ENCODE assay signal across 8 mouse cellular contexts in the genomic region with DNA sequence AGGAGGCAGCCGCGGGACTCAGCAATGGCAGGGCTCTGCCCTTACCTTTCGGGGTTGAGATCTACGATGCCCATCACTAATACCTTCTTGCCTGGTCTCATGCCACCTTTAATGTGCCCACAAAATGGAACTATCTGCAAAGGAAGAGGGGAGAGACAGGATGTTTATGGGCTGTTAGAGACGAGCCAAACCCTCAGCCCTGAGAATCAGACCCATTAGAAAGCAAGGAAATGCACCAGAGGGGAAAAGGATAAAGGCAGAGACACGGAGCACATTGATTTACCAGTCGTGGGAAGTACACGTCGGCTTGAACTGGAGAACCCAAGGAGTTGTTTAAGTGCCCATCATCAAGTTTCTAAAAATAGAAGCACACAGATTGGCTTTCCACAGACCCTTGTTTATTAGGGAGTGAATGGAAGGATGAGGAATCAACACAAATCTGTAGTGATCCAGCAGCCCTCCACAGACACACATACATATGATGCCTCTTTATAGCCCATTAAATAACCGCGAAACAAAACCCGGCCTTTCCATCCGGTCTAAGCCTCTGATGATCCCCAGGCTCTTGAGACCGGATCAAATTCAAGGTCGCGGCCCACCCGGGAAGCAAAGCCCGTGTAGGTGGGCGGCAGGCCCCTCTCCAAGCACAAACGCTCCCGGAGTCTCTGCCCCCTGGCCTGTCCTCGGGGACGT. TPM values are rescaled to one million over a fixed set of nuclear protein-coding genes. Genes with fewer than 3 reads are reported as not detected.
DNase-seq lines count a peak whose midpoint lies in the region; ATAC-seq and TF ChIP-seq lines count a peak whose summit lies in the region.

No protein-coding gene starts in this region.

- peak; percentile 7 for DNase-seq in adrenal gland, postnatal 14 days
- no peak for DNase-seq in adrenal gland, adult 8-10 months
- no peak for DNase-seq in testis, postnatal 10 days (ENCODE audit: low spot score)
- DNase-seq in neural tube, embryonic 11.5 days (ENCODE audit: low spot score) = no peak
- no peak for DNase-seq in spleen, postnatal 10 days (ENCODE audit: low spot score in 2 of 2)

- no peak for TF ChIP-seq CTCF in testis, adult 2 months (IDR thresholded peaks at IDR 0.05; ENCODE audit: control insufficient read depth, insufficient read depth, insufficient replicate concordance, low read depth, low read length)

- peak; percentile 36 for ATAC-seq in hindbrain, embryonic 13.5 days (ENCODE audit: low FRiP score)
- no peak for ATAC-seq in liver, embryonic 12.5 days
- ATAC-seq in neural tube, embryonic 11.5 days (ENCODE audit: insufficient read depth, low FRiP score, low TSS enrichment) = no peak; the same call in 1 of the 2 replicates

- no peaks in the 10 kb centered on the region for H3K27me3 ChIP-seq in testis, adult 2 months (ENCODE audit: control insufficient read depth, insufficient read depth, low read length)
- peaks cover 8% of the 10 kb centered on the region; the same call in 1 of the 2 replicates for H3K27me3 ChIP-seq in hindbrain, embryonic 13.5 days
- H3K27me3 ChIP-seq in liver, embryonic 12.5 days (replicated peaks) = peaks cover 43% of the 10 kb centered on the region
- 0 out of 2 replicates have a peak, but pooled peaks cover 3% of the 10 kb centered on the region for H3K27me3 ChIP-seq in neural tube, embryonic 11.5 days (ENCODE audit: control insufficient read depth, insufficient read depth, low read length)

- peak overlapping the region; percentile 76 for H3K4me2 ChIP-seq in hindbrain, embryonic 13.5 days
- H3K4me2 ChIP-seq in liver, embryonic 12.5 days = peak overlapping the region; percentile 98
- H3K4me2 ChIP-seq in neural tube, embryonic 11.5 days (ENCODE audit: low read depth) = peak overlapping the region; percentile 80

- H3K4me3 ChIP-seq in testis, adult 2 months (ENCODE audit: control insufficient read depth, low read depth, low read length) = peak overlapping the region; percentile 80
- peak overlapping the region; percentile 86 for H3K4me3 ChIP-seq in hindbrain, embryonic 13.5 days
- H3K4me3 ChIP-seq in liver, embryonic 12.5 days = peak overlapping the region; percentile 92
- peak overlapping the region; percentile 89 for H3K4me3 ChIP-seq in neural tube, embryonic 11.5 days (ENCODE audit: low read depth, low read length)

- TF ChIP-seq POLR2A in testis, adult 2 months (IDR thresholded peaks at IDR 0.05; ENCODE audit: control insufficient read depth, low read depth, low read length) = no peak

- peak overlapping the region; percentile 7 for H3K27ac ChIP-seq in testis, adult 2 months (ENCODE audit: control insufficient read depth, insufficient read depth, low read depth, low read length)
- peak overlapping the region; percentile 95 for H3K27ac ChIP-seq in hindbrain, embryonic 13.5 days
- peak overlapping the region; percentile 61 for H3K27ac ChIP-seq in liver, embryonic 12.5 days
- H3K27ac ChIP-seq in neural tube, embryonic 11.5 days (ENCODE audit: low read depth, low read length) = peak overlapping the region; percentile 70; the same call in 1 of the 2 replicates

- no peaks in the 10 kb centered on the region for H3K36me3 ChIP-seq in testis, adult 2 months (ENCODE audit: control insufficient read depth, insufficient read depth, low read length)
- H3K36me3 ChIP-seq in hindbrain, embryonic 13.5 days = peaks cover 26% of the 10 kb centered on the region
- H3K36me3 ChIP-seq in liver, embryonic 12.5 days = peaks cover 24% of the 10 kb centered on the region
- no peaks in the 10 kb centered on the region for H3K36me3 ChIP-seq in neural tube, embryonic 11.5 days (ENCODE audit: control insufficient read depth, insufficient read depth, low read length)

- H3K9me3 ChIP-seq in hindbrain, embryonic 13.5 days = no peaks in the 10 kb centered on the region
- no peaks in the 10 kb centered on the region for H3K9me3 ChIP-seq in liver, embryonic 12.5 days (replicated peaks)
- no peaks in the 10 kb centered on the region for H3K9me3 ChIP-seq in neural tube, embryonic 11.5 days (ENCODE audit: control insufficient read depth, low read length)

- H3K4me1 ChIP-seq in testis, adult 2 months (ENCODE audit: control insufficient read depth, insufficient read depth, low read length) = peaks cover 5% of the 10 kb centered on the region
- peaks cover 26% of the 10 kb centered on the region for H3K4me1 ChIP-seq in hindbrain, embryonic 13.5 days (replicated peaks)
- peaks cover 27% of the 10 kb centered on the region for H3K4me1 ChIP-seq in liver, embryonic 12.5 days
- H3K4me1 ChIP-seq in neural tube, embryonic 11.5 days (ENCODE audit: control insufficient read depth, insufficient read depth, low read length) = peaks cover 7% of the 10 kb centered on the region

- peak overlapping the region; percentile 95 for H3K9ac ChIP-seq in hindbrain, embryonic 13.5 days
- peak overlapping the region; percentile 91 for H3K9ac ChIP-seq in liver, embryonic 12.5 days
- peak overlapping the region; percentile 91 for H3K9ac ChIP-seq in neural tube, embryonic 11.5 days (ENCODE audit: low read length)

- WGBS in hindbrain, embryonic 13.5 days = 13% methylated on average over 23 of the region's 23 CpGs
- WGBS in liver, embryonic 12.5 days (ENCODE audit: insufficient replicate concordance) = 19% methylated on average over 23 of the region's 23 CpGs
- WGBS in neural tube, embryonic 11.5 days = 15% methylated on average over 23 of the region's 23 CpGs

RNA-seq across cellular contexts. Expression of gene Lgalsl, which starts 0.7 kb away (rescaled TPM):
- 23.9 and 27.7 TPM in 2 replicates for total RNA-seq in adrenal gland, postnatal 14 days (2021)
- 10 to 100 TPM; 27.3 to 32.7 (median 30.3) TPM for total RNA-seq in adrenal gland, adult 8-10 months (2022)
- 0.95 and 1.8 TPM in 2 replicates for polyA plus RNA-seq in testis, adult 2 months (2012; rRNA removed)
- 51.2 and 53.2 TPM in 2 replicates for polyA plus RNA-seq in hindbrain, embryonic 13.5 days (2015; fragmentation: Nextera tagmentation; extraction: Ambion mirVana)
- 18.3 and 18.6 TPM in 2 replicates for polyA plus RNA-seq in liver, embryonic 12.5 days (2016; fragmentation: Nextera tagmentation; extraction: Ambion mirVana)
- polyA plus RNA-seq in neural tube, embryonic 11.5 days (2014; fragmentation: Nextera tagmentation; extraction: Ambion mirVana) = 26.0 and 29.3 TPM in 2 replicates

Comparison
In these comparisons a context has a peak if more than half of its experiments do, and no peak if none do; other contexts are left out.
1. H3K27ac ChIP-seq: peak in every context shown above with its lines; median percentile 95 in hindbrain, embryonic 13.5 days; 70 in neural tube, embryonic 11.5 days; 61 in liver, embryonic 12.5 days; 7 in testis, adult 2 months.